29 mouse cellular contexts compared by ENCODE assay signal in genomic region chr7:45971831-45972723, GRCm38 (mm10). TPM values are rescaled to one million over a fixed set of nuclear protein-coding genes. Genes with fewer than 3 reads are reported as not detected.
DNase-seq lines count a peak whose midpoint lies in the region; ATAC-seq and TF ChIP-seq lines count a peak whose summit lies in the region.
"Had no signal": no experiment of that assay in that cellular context is flagged by ENCODE, and none has a peak within 500 bp of the region (broad histone marks: within the 10 kb centered on the region; RNA-seq: fewer than 3 reads in every experiment).

No protein-coding gene starts in this region.

- H3K9me3 ChIP-seq in midbrain, postnatal 0 days (ENCODE audit: low read length): no peaks in the 10 kb centered on the region
- H3K9me3 ChIP-seq in midbrain, embryonic 11.5 days (ENCODE audit: control insufficient read depth, low read length): no peaks in the 10 kb centered on the region
- H3K9me3 ChIP-seq in kidney, embryonic 16.5 days (ENCODE audit: low read length): no peaks in the 10 kb centered on the region
- H3K9me3 ChIP-seq: embryonic facial prominence, embryonic 10.5 days; embryonic facial prominence, embryonic 15.5 days; forebrain, embryonic 12.5 days; hindbrain, embryonic 10.5 days; kidney, embryonic 15.5 days; stomach, embryonic 15.5 days had no signal

- no peaks in the 10 kb centered on the region for H3K4me1 ChIP-seq in midbrain, postnatal 0 days (ENCODE audit: insufficient read depth, low read length)
- H3K4me1 ChIP-seq in midbrain, embryonic 11.5 days (ENCODE audit: control insufficient read depth, insufficient read depth, low read length): no peaks in the 10 kb centered on the region
- H3K4me1 ChIP-seq in kidney, embryonic 16.5 days (ENCODE audit: insufficient read depth, low read length): no peaks in the 10 kb centered on the region
- H3K4me1 ChIP-seq: embryonic facial prominence, embryonic 10.5 days; embryonic facial prominence, embryonic 15.5 days; forebrain, embryonic 12.5 days; hindbrain, embryonic 10.5 days; kidney, embryonic 15.5 days; stomach, embryonic 15.5 days had no signal

- H3K27ac ChIP-seq in midbrain, postnatal 0 days (ENCODE audit: low read depth, low read length): peak overlapping the region; percentile 73
- no peak overlapping the region for H3K27ac ChIP-seq in midbrain, embryonic 11.5 days (ENCODE audit: low read depth, low read length)
- no peak overlapping the region for H3K27ac ChIP-seq in kidney, embryonic 16.5 days (ENCODE audit: low read length)
- H3K27ac ChIP-seq: embryonic facial prominence, embryonic 10.5 days; embryonic facial prominence, embryonic 15.5 days; forebrain, embryonic 12.5 days; hindbrain, embryonic 10.5 days; kidney, embryonic 15.5 days; stomach, embryonic 15.5 days had no signal

- 86% methylated on average over 11 of the region's 11 CpGs for WGBS in midbrain, postnatal 0 days
- 81% methylated on average over 11 of the region's 11 CpGs for WGBS in midbrain, embryonic 11.5 days
- 79% methylated on average over 11 of the region's 11 CpGs for WGBS in kidney, embryonic 16.5 days

- no peak for ATAC-seq in midbrain, postnatal 0 days (ENCODE audit: low FRiP score)
- no peak for ATAC-seq in midbrain, embryonic 11.5 days (ENCODE audit: low FRiP score)
- ATAC-seq in granulocyte monocyte progenitor cell, adult 5-6 weeks (replicated peaks; ENCODE audit: poor library complexity, severe bottlenecking): peak; percentile 75
- no peak for ATAC-seq in kidney, embryonic 16.5 days (ENCODE audit: low FRiP score, low TSS enrichment)
- ATAC-seq: CD4-positive, CD25-positive, alpha-beta regulatory T cell, adult 4 months had no signal

- H3K36me3 ChIP-seq in midbrain, postnatal 0 days (ENCODE audit: insufficient read depth, low read length): no peaks in the 10 kb centered on the region
- H3K36me3 ChIP-seq in midbrain, embryonic 11.5 days (ENCODE audit: control insufficient read depth, insufficient read depth, low read length): no peaks in the 10 kb centered on the region
- no peaks in the 10 kb centered on the region for H3K36me3 ChIP-seq in kidney, embryonic 16.5 days (ENCODE audit: insufficient read depth, low read length)
- H3K36me3 ChIP-seq: embryonic facial prominence, embryonic 10.5 days; embryonic facial prominence, embryonic 15.5 days; forebrain, embryonic 12.5 days; hindbrain, embryonic 10.5 days; kidney, embryonic 15.5 days; stomach, embryonic 15.5 days had no signal

- H3K4me2 ChIP-seq in midbrain, postnatal 0 days (ENCODE audit: low read depth, low read length, poor library complexity, severe bottlenecking): no peak overlapping the region
- no peak overlapping the region for H3K4me2 ChIP-seq in midbrain, embryonic 11.5 days
- H3K4me2 ChIP-seq in kidney, embryonic 16.5 days (replicated peaks; ENCODE audit: low read depth, low read length): no peak overlapping the region
- H3K4me2 ChIP-seq: embryonic facial prominence, embryonic 15.5 days; forebrain, embryonic 12.5 days; kidney, embryonic 15.5 days; stomach, embryonic 15.5 days had no signal

- H3K4me3 ChIP-seq in midbrain, postnatal 0 days (ENCODE audit: low read depth, low read length): no peak overlapping the region
- no peak overlapping the region for H3K4me3 ChIP-seq in midbrain, embryonic 11.5 days (ENCODE audit: low read depth, low read length)
- no peak overlapping the region for H3K4me3 ChIP-seq in kidney, embryonic 16.5 days (ENCODE audit: low read length)
- H3K4me3 ChIP-seq: embryonic facial prominence, embryonic 10.5 days; embryonic facial prominence, embryonic 15.5 days; forebrain, embryonic 12.5 days; hindbrain, embryonic 10.5 days; kidney, embryonic 15.5 days; stomach, embryonic 15.5 days had no signal

- H3K27me3 ChIP-seq in midbrain, postnatal 0 days (ENCODE audit: insufficient read depth, low read length): no peaks in the 10 kb centered on the region
- no peaks in the 10 kb centered on the region for H3K27me3 ChIP-seq in midbrain, embryonic 11.5 days (ENCODE audit: control insufficient read depth, insufficient read depth, low read length)
- H3K27me3 ChIP-seq in kidney, embryonic 16.5 days (ENCODE audit: insufficient read depth, low read length): no peaks in the 10 kb centered on the region
- H3K27me3 ChIP-seq: stomach, embryonic 15.5 days had no signal

- no peak for DNase-seq in midbrain, postnatal 0 days (ENCODE audit: low spot score)
- DNase-seq in midbrain, embryonic 11.5 days (ENCODE audit: low spot score, missing footprints): no peak
- peak; percentile 14 for DNase-seq in NIH3T3 (ENCODE audit: low read depth)
- no peak for DNase-seq in adrenal gland, postnatal 10 days
- DNase-seq in yolk sac, embryonic 10.5 days (ENCODE audit: low spot score): no peak
- DNase-seq: adrenal gland, postnatal 36 days; cerebellum, adult 2 months; forebrain, postnatal 0 days; heart, postnatal 14 days; kidney, adult 18-20 months; kidney, postnatal 36 days; liver; lung, postnatal 36 days; midbrain, embryonic 14.5 days; right cerebral cortex, postnatal 25 days; thymus, postnatal 14 days had no signal

- no peak overlapping the region for H3K9ac ChIP-seq in midbrain, postnatal 0 days (replicated peaks; ENCODE audit: low read length, poor library complexity, severe bottlenecking)
- H3K9ac ChIP-seq in midbrain, embryonic 11.5 days (ENCODE audit: low read length): no peak overlapping the region
- no peak overlapping the region for H3K9ac ChIP-seq in kidney, embryonic 16.5 days (replicated peaks; ENCODE audit: low read length)
- H3K9ac ChIP-seq: embryonic facial prominence, embryonic 15.5 days; forebrain, embryonic 12.5 days; forebrain, postnatal 0 days; kidney, embryonic 15.5 days; stomach, embryonic 15.5 days had no signal

- TF ChIP-seq CTCF in midbrain, postnatal 0 days (IDR thresholded peaks at IDR 0.05): no peak

RNA-seq across cellular contexts. Expression of gene Ccdc114, which starts 48.2 kb away (rescaled TPM):
- 4.2 and 7.2 TPM in 2 replicates for total RNA-seq in midbrain, postnatal 0 days (2014; rRNA removed)
- polyA plus RNA-seq in midbrain, postnatal 0 days (2015; fragmentation: Nextera tagmentation; extraction: Ambion mirVana): 4.3 and 5.8 TPM in 2 replicates
- 2.0 and 2.4 TPM in 2 replicates for polyA plus RNA-seq in midbrain, embryonic 11.5 days (2014; fragmentation: Nextera tagmentation; extraction: Ambion mirVana)
- total RNA-seq in granulocyte monocyte progenitor cell, adult 5-6 weeks (2014; fragmentation: Nextera tagmentation): 3.1 TPM in 1 of 2 replicates, not detected in the other
- 1.8 and 3.0 TPM in 2 replicates for total RNA-seq in granulocyte monocyte progenitor cell, adult 5-6 weeks (2017)
- 1 to 10 TPM; 6.1 to 7.2 TPM for total RNA-seq in adrenal gland, postnatal 10 days (2021)
- polyA plus RNA-seq in kidney, embryonic 16.5 days (2015; fragmentation: Nextera tagmentation; extraction: Ambion mirVana): 11.7 and 11.8 TPM in 2 replicates

RNA-seq across cellular contexts. Expression of gene Emp3, which starts 50.9 kb away (rescaled TPM):
- total RNA-seq in midbrain, postnatal 0 days (2014; rRNA removed): 12.8 and 17.0 TPM in 2 replicates
- polyA plus RNA-seq in midbrain, postnatal 0 days (2015; fragmentation: Nextera tagmentation; extraction: Ambion mirVana): 36.4 and 38.5 TPM in 2 replicates
- 27.2 and 28.2 TPM in 2 replicates for polyA plus RNA-seq in midbrain, embryonic 11.5 days (2014; fragmentation: Nextera tagmentation; extraction: Ambion mirVana)
- 244 and 297 TPM in 2 replicates for total RNA-seq in granulocyte monocyte progenitor cell, adult 5-6 weeks (2014; fragmentation: Nextera tagmentation)
- total RNA-seq in granulocyte monocyte progenitor cell, adult 5-6 weeks (2017): 174 and 251 TPM in 2 replicates
- total RNA-seq in adrenal gland, postnatal 10 days (2021): 100 to 1,000 TPM; 156 to 158 TPM
- 187 and 216 TPM in 2 replicates for polyA plus RNA-seq in kidney, embryonic 16.5 days (2015; fragmentation: Nextera tagmentation; extraction: Ambion mirVana)

RNA-seq across cellular contexts. Expression of gene Abcc6, which starts 58.0 kb away (rescaled TPM):
- total RNA-seq in midbrain, postnatal 0 days (2014; rRNA removed): 1.3 and 2.1 TPM in 2 replicates
- 0.43 and 0.89 TPM in 2 replicates for polyA plus RNA-seq in midbrain, postnatal 0 days (2015; fragmentation: Nextera tagmentation; extraction: Ambion mirVana)
- 0.03 and 0.44 TPM in 2 replicates for polyA plus RNA-seq in midbrain, embryonic 11.5 days (2014; fragmentation: Nextera tagmentation; extraction: Ambion mirVana)
- not detected in 2 replicates for total RNA-seq in granulocyte monocyte progenitor cell, adult 5-6 weeks (2014; fragmentation: Nextera tagmentation)
- not detected in 2 replicates for total RNA-seq in granulocyte monocyte progenitor cell, adult 5-6 weeks (2017)
- 10 to 100 TPM in 1 of 2 experiments, 1 to 10 TPM in 1; 8.2 to 13.6 TPM for total RNA-seq in adrenal gland, postnatal 10 days (2021)
- polyA plus RNA-seq in kidney, embryonic 16.5 days (2015; fragmentation: Nextera tagmentation; extraction: Ambion mirVana): 0.66 and 0.87 TPM in 2 replicates
- total RNA-seq: heart, adult 8-10 months; megakaryocyte-erythroid progenitor cell, adult 5-6 weeks; neutrophil, adult 5-6 weeks had no signal
- polyA plus RNA-seq: CD4-positive, CD25-positive, alpha-beta regulatory T cell, adult 4 months; embryonic facial prominence, embryonic 10.5 days; heart, embryonic 14.5 days had no signal
